Mouse (Mus musculus) forebrain, embryonic 16.5 days (tissue): ENCODE data around the gene Ttc29. TPM values are rescaled to one million over a fixed set of nuclear protein-coding genes. Genes with fewer than 3 reads are reported as not detected.
A peak's percentile ranks its signal among the peaks of the same experiment; 100 is the strongest.

ENCODE experiments used
- ATAC-seq: fragments of 200-750 bp; cut with Nextera tagmentation; 2 replicates; pipeline ENCODE4 v1.8.0; 2017; ENCODE audit warnings: mild to moderate bottlenecking, moderate library complexity
- H3K27ac ChIP-seq: fragments of 300-500 bp; sonication (generic); 2 replicates; pipeline ENCODE4 v1.5.1; 2014; ENCODE audit warnings: low read length, control low read depth
- H3K27me3 ChIP-seq: fragments of 300-500 bp; sonication (generic); replicated peaks from 2 replicates; pipeline ENCODE4 v1.6.1; 2014; ENCODE audit warnings: low read length; ENCODE audit not compliant: control insufficient read depth, insufficient read depth
- H3K36me3 ChIP-seq: fragments of 300-500 bp; sonication (generic); 2 replicates; pipeline ENCODE4 v1.6.1; 2014; ENCODE audit not compliant: control insufficient read depth, insufficient read depth
- H3K4me1 ChIP-seq: fragments of 300-500 bp; sonication (generic); replicated peaks from 2 replicates; pipeline ENCODE4 v1.6.1; 2014; ENCODE audit warnings: low read length; ENCODE audit not compliant: control insufficient read depth, insufficient read depth
- H3K4me2 ChIP-seq: fragments of 300-500 bp; sonication (generic); 2 replicates; pipeline ENCODE4 v1.6.1; 2014; ENCODE audit warnings: mild to moderate bottlenecking, low read length, control low read depth
- H3K4me3 ChIP-seq: fragments of 300-500 bp; sonication (generic); replicated peaks from 2 replicates; pipeline ENCODE4 v1.5.1; 2014; ENCODE audit warnings: mild to moderate bottlenecking, low read length, control low read depth
- H3K9ac ChIP-seq: fragments of 300-500 bp; sonication (generic); replicated peaks from 2 replicates; pipeline ENCODE4 v1.6.1; 2014; ENCODE audit warnings: low read depth, low read length, control low read depth
- H3K9me3 ChIP-seq: fragments of 300-500 bp; sonication (generic); 2 replicates; pipeline ENCODE4 v1.6.1; 2016; ENCODE audit warnings: low read length; ENCODE audit not compliant: control insufficient read depth
- WGBS: fragments of 180-500 bp; shearing (Covaris S2); extraction: QIAGEN DNeasy Blood & Tissue Kit; methylation state at CpG from one replicate; pipeline ENCODE4 v1.1.7; 2014; 5-methylcytosine and 5-hydroxymethylcytosine counted together
- polyA plus RNA-seq: library from polyadenylated mRNA; unstranded; fragments of >200 nt; fragmentation: Nextera tagmentation; extraction: Ambion mirVana; gene quantifications from 2 replicates; pipeline ENCODE4 v1.2.1, GENCODE M21; 2015

Gene Ttc29
- polyA plus RNA-seq, 1 experiment from 2014 or later = 0.65 TPM

DNA sequence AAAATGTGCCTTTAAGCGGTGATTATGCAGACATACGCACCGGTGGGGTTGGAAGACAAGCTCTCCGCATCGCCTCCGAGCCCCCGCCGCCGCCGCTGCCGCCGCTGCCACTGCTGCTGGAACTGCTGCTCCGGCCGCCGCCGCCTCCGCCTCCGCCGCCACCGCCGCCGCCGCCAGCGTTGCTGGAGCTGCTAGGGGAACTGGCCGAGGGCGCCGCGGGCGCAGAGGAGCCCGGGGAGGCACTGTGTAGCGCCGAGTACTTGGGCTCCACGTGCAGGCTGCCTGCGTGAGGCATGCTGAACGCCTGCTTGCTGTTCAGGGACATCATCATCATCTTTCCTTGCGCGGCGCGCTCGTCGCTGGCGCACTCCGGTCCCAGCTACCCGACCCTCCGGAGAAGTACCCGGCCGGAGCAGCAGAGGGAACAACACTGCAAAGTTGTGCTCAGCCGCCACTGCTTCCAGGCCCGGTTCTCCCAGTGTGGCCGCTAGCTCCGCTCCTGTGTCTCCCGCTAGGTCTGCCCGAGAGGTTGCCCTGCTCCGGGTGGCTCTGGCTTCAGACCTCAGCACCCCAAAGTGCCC, 223.1 kb downstream of the Ttc29 start, which contains the start of gene Pou4f2:
Gene Pou4f2, minus strand, starts transcription at position 575 of the 581 bp plus-strand sequence.
- Histone ChIP-seq H3K9ac (peak within 1 kb of the TSS; percentile 39; the same call in 1 of the 2 replicates), H3K36me3 (no peaks in the 10 kb centered on the region), H3K4me2 (peak within 1 kb of the TSS; percentile 84), H3K9me3 (no peaks in the 10 kb centered on the region), H3K27me3 (peaks cover 71% of the 10 kb centered on the region), H3K4me1 (peaks cover 38% of the 10 kb centered on the region), H3K27ac (no peak within 1 kb of the TSS), H3K4me3 (peak within 1 kb of the TSS; percentile 47)
- peak; percentile 69 for ATAC-seq
- WGBS = under 1% methylated on average over 53 of the region's 54 CpGs

DNA sequence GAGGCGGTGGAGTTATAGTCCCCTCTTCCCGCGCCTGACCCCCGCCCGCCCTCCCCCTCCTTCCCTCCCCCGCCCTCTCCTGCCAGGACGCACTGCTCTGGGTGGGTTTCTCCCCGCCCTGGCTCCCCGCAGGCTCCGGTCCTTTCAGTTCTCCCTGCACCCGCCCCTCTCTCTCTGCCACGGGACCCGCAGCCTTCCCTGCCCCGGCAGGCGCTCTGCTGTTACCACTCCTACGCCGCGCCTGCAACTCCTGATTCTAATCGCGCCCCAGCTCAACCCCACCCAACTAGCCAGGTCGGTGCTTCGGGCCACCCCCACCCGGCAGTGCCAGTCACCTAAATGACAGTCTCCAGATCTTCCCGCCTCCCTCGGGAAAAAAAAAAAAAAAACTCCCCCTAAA, 223.6 kb downstream of the Ttc29 start:
- Histone ChIP-seq H3K27ac (no peak overlapping the region), H3K9ac (no peak overlapping the region), H3K4me2 (peak overlapping the region; percentile 84), H3K27me3 (peaks cover 72% of the 10 kb centered on the region), H3K9me3 (no peaks in the 10 kb centered on the region), H3K4me1 (peaks cover 38% of the 10 kb centered on the region), H3K36me3 (no peaks in the 10 kb centered on the region), H3K4me3 (peak overlapping the region; percentile 47)
- peak; percentile 21; the same call in 1 of the 2 replicates for ATAC-seq
- WGBS = 1% methylated on average over 17 of the region's 25 CpGs

DNA sequence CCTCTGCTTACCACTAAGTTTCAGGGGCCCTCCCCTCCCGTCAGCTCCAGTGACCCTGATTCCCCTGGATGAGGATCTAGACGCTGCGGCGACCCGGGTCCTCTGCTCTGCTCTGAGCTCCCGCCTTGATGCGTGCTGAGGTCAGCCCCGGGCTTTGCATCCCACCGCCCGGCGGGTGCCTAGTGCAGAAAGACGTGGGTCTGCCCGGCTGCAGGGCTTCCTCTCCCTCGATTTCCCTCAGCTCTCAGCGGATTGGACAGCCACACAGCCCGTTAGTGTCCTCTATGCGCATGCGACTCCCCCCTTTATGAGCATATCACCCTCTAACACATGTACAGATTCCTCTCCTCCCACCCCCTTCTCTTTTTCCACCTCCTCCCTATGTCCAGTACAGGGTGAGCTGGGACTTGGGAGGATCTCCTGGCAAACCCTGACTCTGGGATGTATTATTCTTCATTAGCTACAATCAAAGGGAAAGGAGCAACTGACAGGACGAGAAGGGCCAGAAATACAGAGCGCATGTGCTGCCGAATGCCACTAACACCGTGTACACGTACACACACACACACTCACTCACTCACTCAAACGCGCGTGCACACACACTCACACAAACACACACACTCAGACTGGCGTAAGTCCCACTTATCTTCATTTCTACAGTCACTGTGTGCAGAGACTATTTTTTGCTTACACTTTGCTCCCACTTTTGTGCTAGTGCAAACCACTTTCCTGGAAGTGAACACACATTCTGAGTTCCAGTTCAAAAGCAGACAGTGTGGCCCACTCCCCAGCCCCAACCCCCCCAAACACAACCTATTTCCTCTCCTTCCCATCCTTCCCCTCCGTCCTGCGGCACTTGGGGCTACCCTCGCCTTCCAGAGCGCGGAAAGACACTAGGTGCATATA, 224.3 kb downstream of the Ttc29 start:
- no peak overlapping the region for H3K9ac ChIP-seq
- peaks cover 72% of the 10 kb centered on the region for H3K27me3 ChIP-seq
- H3K9me3 ChIP-seq = no peaks in the 10 kb centered on the region
- H3K36me3 ChIP-seq = no peaks in the 10 kb centered on the region
- ATAC-seq = peak; percentile 32
- H3K4me2 ChIP-seq = peak overlapping the region; percentile 84
- peak overlapping the region; percentile 47 for H3K4me3 ChIP-seq
- H3K27ac ChIP-seq = no peak overlapping the region
- WGBS = under 1% methylated on average over 32 of the region's 32 CpGs
- peaks cover 38% of the 10 kb centered on the region for H3K4me1 ChIP-seq

DNA sequence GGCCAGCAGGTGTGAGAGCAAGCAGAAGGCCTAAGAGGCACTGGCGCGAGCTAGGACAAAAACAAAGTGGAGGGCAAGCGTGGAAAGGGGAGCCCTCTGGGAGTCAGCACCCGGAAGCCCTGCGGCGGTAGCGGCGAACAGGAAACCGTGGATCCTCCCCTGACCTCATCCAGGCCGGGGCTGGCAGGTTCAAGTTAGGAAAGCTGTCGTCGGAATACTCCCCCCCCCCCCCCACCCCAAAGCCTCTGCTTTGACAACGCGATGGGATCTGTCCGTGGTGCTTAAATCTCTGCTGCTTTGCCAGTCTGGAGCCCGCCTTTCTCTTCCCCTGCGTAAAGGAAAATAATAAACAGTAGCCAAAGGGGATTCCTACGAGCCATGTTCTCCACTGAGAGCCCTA, 225.0 kb downstream of the Ttc29 start:
- no peak for ATAC-seq
- Histone ChIP-seq H3K4me3 (peak overlapping the region; percentile 14; the same call in 1 of the 2 replicates), H3K9me3 (no peaks in the 10 kb centered on the region), H3K36me3 (no peaks in the 10 kb centered on the region), H3K9ac (no peak overlapping the region), H3K4me1 (peaks cover 38% of the 10 kb centered on the region), H3K4me2 (0 out of 2 replicates have a peak overlapping the region, but pooled peaks have one; percentile 2), H3K27me3 (peaks cover 73% of the 10 kb centered on the region), H3K27ac (no peak overlapping the region)
- WGBS = under 1% methylated on average over 17 of the region's 18 CpGs

DNA sequence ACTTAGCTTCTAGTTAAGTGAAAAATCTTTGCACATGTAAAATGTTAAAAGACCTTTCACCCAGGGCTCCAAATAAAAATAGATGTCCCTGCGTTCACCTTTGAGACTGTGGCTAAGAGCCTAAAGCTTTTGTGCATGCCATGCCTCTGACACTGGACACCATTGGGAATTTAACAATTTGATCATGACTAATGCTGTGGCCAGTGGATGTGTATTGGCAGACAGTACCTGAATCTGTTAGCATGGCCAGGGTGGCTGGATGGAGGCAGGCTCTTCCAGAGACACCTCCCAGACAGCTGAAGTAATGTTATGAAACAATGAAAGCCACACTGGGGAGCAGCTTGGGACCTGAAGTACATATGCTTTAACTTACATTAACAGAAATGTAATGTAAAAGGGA, 229.7 kb downstream of the Ttc29 start:
- H3K27ac ChIP-seq = no peak overlapping the region
- no peaks in the 10 kb centered on the region for H3K9me3 ChIP-seq
- 86% methylated on average over 1 of the region's 1 CpGs for WGBS
- H3K27me3 ChIP-seq = peaks cover 47% of the 10 kb centered on the region
- H3K4me1 ChIP-seq = peaks cover 4% of the 10 kb centered on the region
- H3K36me3 ChIP-seq = no peaks in the 10 kb centered on the region
- ATAC-seq = no peak
- H3K4me3 ChIP-seq = no peak overlapping the region
- H3K4me2 ChIP-seq = no peak overlapping the region
- H3K9ac ChIP-seq = no peak overlapping the region

Other genes starting within 250 kb of the Ttc29 start
- 0.24 TPM in 1 of 2 replicates, not detected in the other for gene Pou4f2, start 223.3 kb downstream of the Ttc29 start, polyA plus RNA-seq